Mouse (Mus musculus) lung, adult 2 months (tissue): ENCODE data around the gene Pla2g16. TPM values are rescaled to one million over a fixed set of nuclear protein-coding genes. Genes with fewer than 3 reads are reported as not detected.

Experiments
- DNase-seq: peaks from one replicate; pipeline ENCODE4 v3.0.0; 2022
- H3K4me1 ChIP-seq: fragments of 200-500 bp; 2 replicates; pipeline ENCODE4 v1.6.1; 2011; ENCODE audit warnings: low read length; ENCODE audit not compliant: control insufficient read depth, insufficient read depth
- H3K4me3 ChIP-seq: fragments of 200-500 bp; replicated peaks from 2 replicates; pipeline ENCODE3; 2011; ENCODE audit warnings: low read depth, mild to moderate bottlenecking, control low read depth, low read length; ENCODE audit errors: extremely low read depth
- CTCF ChIP-seq: fragments of 200-500 bp; IDR thresholded peaks from 2 replicates; pipeline ENCODE4 v1.5.1; 2011; ENCODE audit warnings: mild to moderate bottlenecking, low read length, control low read depth; ENCODE audit not compliant: insufficient read depth
- POLR2A ChIP-seq: fragments of 200-500 bp; IDR thresholded peaks from 2 replicates; pipeline ENCODE4 v1.6.1; 2011; ENCODE audit warnings: low read depth, mild to moderate bottlenecking, control low read depth, low read length, borderline replicate concordance; ENCODE audit errors: extremely low read depth
- WGBS: fragments of 180-500 bp; shearing (Covaris S2); methylation state at CpG from one replicate; pipeline ENCODE4 v1.1.7; 2018; 5-methylcytosine and 5-hydroxymethylcytosine counted together
- polyA plus RNA-seq: library from polyadenylated mRNA; depleted of rRNA; stranded (reverse); fragments of >200 nt; gene quantifications from 2 replicates; pipeline ENCODE4 v1.2.3, GENCODE M21; 2012; rRNA removed

Gene Pla2g16
- 15.1 and 19.0 TPM in 2 replicates for polyA plus RNA-seq

- peak; percentile 65; the same call in 1 of the 2 replicates for TF ChIP-seq POLR2A
- TF ChIP-seq CTCF, result no peak
- DNase-seq, result peak; percentile 74
- Histone ChIP-seq H3K4me1 (no peaks in the 10 kb centered on the region), H3K4me3 (peak within 1 kb of the TSS; percentile 75)
- under 1% methylated on average over 27 of the region's 27 CpGs for WGBS
Measured at GRCm38 (mm10) chr19:7557328-7557822, at the start of gene Pla2g16. Gene Pla2g16, plus strand, starts transcription at chr19:7557459.

- TF ChIP-seq POLR2A (no peak), CTCF (no peak)
- DNase-seq, result no peak
- WGBS, result 79% methylated on average over 4 of the region's 4 CpGs
- peaks cover 6% of the 10 kb centered on the region for H3K4me1 ChIP-seq
- H3K4me3 ChIP-seq, result no peak overlapping the region
Measured at GRCm38 (mm10) chr19:7508026-7508425, 49.2 kb upstream of the Pla2g16 start.

DNA sequence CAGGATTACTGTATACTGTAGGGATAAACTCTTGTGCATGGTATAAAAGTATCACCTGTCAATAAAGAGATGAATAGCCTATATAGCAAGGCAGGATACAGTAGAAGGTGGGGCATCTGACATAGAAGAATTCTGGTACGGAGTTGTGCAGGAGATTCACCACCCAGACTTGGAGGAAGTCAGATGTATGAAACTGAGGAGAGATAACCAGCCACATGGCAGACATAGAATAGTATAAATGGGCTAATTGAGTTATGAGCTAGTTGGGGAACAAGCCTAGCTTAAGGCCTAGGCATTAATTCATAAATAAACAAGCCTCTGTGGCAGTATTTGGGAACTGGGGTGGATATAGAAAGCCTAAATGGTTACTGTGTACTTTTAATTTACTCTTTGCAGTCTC is 40.8 kb upstream of the Pla2g16 start:
- Histone ChIP-seq H3K4me3 (no peak overlapping the region), H3K4me1 (no peaks in the 10 kb centered on the region)
- no peak for TF ChIP-seq POLR2A
- TF ChIP-seq CTCF, result no peak
- 59% methylated on average over 1 of the region's 1 CpGs for WGBS
- no peak for DNase-seq

- H3K4me1 ChIP-seq, result no peaks in the 10 kb centered on the region
- TF ChIP-seq POLR2A, result no peak
- no peak for TF ChIP-seq CTCF
- no peak for DNase-seq
- WGBS, result 79% methylated on average over 3 of the region's 3 CpGs
- no peak overlapping the region for H3K4me3 ChIP-seq
Measured at GRCm38 (mm10) chr19:7521619-7522018, 35.6 kb upstream of the Pla2g16 start.

- no peak for DNase-seq
- Histone ChIP-seq H3K4me3 (no peak overlapping the region), H3K4me1 (no peaks in the 10 kb centered on the region)
- TF ChIP-seq POLR2A (no peak), CTCF (no peak)
- whole genome bisulfite sequencing, result 86% methylated on average over 2 of the region's 2 CpGs
Measured at GRCm38 (mm10) chr19:7522856-7523255, 34.4 kb upstream of the Pla2g16 start.

DNA sequence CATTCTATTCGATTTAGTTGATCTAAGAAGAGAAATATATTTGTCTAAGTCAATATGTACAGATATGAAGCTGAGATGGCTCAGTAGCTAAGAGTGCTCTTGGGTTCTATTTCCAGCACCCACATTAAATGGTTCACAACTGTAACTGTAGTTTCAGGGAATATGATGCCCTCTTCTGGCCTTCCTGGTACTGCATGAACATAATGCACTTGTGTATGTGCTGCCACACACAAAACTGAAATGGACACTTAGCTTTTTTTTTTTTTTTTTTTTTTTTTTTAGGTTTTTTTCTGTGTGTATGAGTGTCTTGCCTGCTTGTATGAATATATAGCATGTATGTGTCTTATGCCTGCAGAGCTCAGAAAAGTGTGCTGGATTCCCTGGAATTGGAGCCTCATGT is 34.0 kb upstream of the Pla2g16 start:
- 100% methylated on average over 1 of the region's 1 CpGs for WGBS
- Histone ChIP-seq H3K4me1 (no peaks in the 10 kb centered on the region), H3K4me3 (no peak overlapping the region)
- no peak for DNase-seq
- no peak for TF ChIP-seq CTCF
- no peak for TF ChIP-seq POLR2A

DNA sequence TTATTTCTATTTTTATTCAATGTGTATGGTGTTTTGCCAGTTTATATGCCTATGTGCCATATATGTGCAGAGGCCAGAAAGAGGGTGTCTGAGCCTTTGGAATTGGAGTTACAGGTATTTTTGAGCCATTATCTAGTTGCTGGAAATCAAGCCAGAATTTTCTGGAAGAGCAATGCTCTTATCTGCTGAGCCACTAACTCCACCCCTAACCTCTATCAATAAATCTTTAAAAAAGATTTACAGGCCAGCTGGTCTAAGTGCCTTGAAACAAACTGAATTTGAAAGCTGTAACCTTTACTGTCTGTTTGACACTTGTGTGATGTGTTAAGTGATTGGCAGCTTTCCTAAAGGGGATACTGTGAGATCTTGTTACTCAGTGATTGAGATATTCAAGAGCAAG is 33.5 kb upstream of the Pla2g16 start:
- Histone ChIP-seq H3K4me3 (no peak overlapping the region), H3K4me1 (no peaks in the 10 kb centered on the region)
- TF ChIP-seq CTCF (no peak), POLR2A (no peak)
- no peak for DNase-seq

DNA sequence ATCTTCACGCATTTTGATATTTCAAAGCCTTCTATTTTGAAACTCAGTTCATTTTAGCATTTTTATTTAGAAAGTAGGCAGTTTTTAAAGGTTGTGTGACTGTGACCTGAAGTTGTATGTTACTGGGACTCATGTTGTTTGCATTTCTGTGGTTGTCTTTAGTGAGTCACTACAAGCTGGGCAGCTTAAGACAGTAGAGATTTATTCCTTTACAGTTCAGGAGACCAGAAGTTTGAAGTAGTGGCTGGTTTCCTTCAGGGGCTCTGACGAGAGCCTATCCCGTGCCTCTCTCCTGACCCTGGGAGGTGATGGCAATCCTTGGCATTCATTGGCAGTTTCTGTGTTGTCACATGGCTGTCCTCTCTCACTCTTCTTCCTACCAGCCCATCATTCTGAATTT is 32.4 kb upstream of the Pla2g16 start:
- Histone ChIP-seq H3K4me1 (no peaks in the 10 kb centered on the region), H3K4me3 (no peak overlapping the region)
- no peak for DNase-seq
- 75% methylated on average over 3 of the region's 3 CpGs for WGBS
- TF ChIP-seq POLR2A (no peak), CTCF (no peak)

DNA sequence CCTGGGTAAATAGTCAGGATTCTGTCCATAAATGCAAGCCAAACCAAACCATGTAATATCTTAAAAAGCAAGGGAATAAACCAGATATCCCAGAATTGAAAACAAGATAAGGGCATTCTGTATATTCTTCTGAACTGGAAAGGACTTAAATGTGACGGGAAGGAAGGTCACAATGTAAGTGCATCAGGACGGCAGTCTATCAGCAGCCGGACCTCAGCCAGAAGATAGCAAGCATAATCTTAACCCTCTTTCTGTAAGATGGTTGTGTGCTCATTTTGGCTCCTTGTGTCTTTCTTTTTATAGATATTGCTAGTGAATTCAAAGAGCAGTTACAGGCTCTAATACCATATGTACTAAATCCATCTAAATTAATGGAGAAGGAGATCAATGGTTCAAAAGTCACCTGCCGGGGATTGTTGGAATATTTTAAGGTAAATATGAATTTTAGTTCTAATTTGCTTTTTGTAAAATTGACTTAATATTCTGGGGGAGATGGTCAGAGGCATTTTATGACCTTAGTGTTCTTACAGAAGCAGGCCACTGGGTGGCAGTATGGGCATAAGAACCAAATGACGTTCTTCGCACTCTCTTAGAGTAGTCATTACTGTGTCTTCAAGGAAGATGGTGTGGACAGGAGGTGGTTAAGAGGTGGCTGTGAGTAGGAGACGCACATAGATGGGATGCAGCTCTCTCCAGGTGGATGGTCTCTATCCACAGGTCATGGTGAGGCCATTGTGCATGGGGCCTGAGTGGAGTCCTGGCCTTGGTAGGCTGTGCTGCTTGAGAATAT is 28.4 kb upstream of the Pla2g16 start:
- TF ChIP-seq POLR2A, result no peak
- peak; percentile 42; the same call in 1 of the 2 replicates for TF ChIP-seq CTCF
- peak; percentile 59 for DNase-seq

DNA sequence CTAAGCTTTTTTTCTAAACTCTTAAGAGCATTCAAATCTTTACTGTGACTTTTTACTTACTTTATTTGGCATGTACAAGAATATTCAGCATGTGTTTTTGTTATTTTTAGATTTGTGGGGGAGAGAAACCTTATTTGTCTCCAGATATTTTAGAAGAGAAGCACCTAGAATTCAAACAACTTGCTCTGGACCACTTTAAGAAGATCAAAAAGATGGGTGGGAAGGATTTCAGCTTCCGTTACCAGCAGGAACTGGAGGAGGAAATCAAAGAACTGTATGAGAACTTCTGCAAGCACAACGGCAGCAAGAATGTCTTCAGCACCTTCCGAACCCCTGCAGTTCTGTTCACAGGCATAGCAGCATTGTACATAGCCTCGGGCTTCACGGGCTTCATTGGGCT is 25.4 kb upstream of the Pla2g16 start:
- TF ChIP-seq POLR2A (no peak), CTCF (no peak)
- DNase-seq, result no peak
- WGBS, result 91% methylated on average over 5 of the region's 5 CpGs
- Histone ChIP-seq H3K4me1 (no peaks in the 10 kb centered on the region), H3K4me3 (no peak overlapping the region)

More for the DNA sequence above, 28.4 kb upstream of the Pla2g16 start:
- WGBS, result 52% methylated on average over 7 of the region's 7 CpGs
- no peak overlapping the region for H3K4me3 ChIP-seq
- no peaks in the 10 kb centered on the region for H3K4me1 ChIP-seq
